In the genomic region with DNA sequence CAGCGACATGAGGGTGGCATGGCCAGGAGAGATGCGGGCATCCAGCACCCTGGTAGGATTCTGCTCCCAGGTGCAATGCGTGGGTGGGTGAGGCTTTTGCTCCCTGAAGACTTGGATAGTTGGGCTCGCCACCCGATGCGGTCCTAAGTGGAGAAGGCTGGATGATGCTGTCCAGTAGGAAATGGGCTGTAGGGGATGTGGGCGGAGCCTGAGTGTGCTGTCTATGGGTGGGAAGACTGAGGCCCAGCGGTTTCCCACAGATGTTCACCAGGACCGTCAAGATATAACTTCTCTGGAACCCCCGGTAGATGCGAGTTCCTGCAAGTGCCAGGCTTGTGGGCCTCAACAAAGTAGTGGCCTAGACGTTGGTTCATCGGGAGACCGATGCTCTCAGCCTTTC, we compare ENCODE assay signal across 7 mouse cellular contexts. TPM values are rescaled to one million over a fixed set of nuclear protein-coding genes. Genes with fewer than 3 reads are reported as not detected.
DNase-seq lines count a peak whose midpoint lies in the region; ATAC-seq and TF ChIP-seq lines count a peak whose summit lies in the region.

No protein-coding gene starts in this region.

- no peaks in the 10 kb centered on the region for H3K9me3 ChIP-seq in forebrain, embryonic 11.5 days (ENCODE audit: control insufficient read depth, low read length)
- H3K9me3 ChIP-seq in limb, embryonic 12.5 days = peaks cover 2% of the 10 kb centered on the region; the same call in 1 of the 2 replicates

- WGBS in forebrain, embryonic 11.5 days = 58% methylated on average over 14 of the region's 14 CpGs
- WGBS in limb, embryonic 12.5 days = 57% methylated on average over 14 of the region's 14 CpGs
- 61% methylated on average over 14 of the region's 14 CpGs for WGBS in small intestine, adult 2 months

- H3K27ac ChIP-seq in left cerebral cortex, adult 2 months = no peak overlapping the region
- H3K27ac ChIP-seq in forebrain, embryonic 11.5 days (ENCODE audit: low read depth, low read length) = no peak overlapping the region
- H3K27ac ChIP-seq in limb, embryonic 12.5 days = no peak overlapping the region
- no peak overlapping the region for H3K27ac ChIP-seq in small intestine, adult 2 months (ENCODE audit: insufficient read depth, low read depth, low read length)

- no peak for ATAC-seq in forebrain, embryonic 11.5 days (replicated peaks; ENCODE audit: low FRiP score)
- no peak for ATAC-seq in limb, embryonic 12.5 days (ENCODE audit: insufficient number of reproducible peaks, insufficient read depth, low FRiP score, low TSS enrichment, low read depth)

- TF ChIP-seq CTCF in left cerebral cortex, adult 2 months (IDR thresholded peaks at IDR 0.05) = no peak
- no peak for TF ChIP-seq CTCF in small intestine, adult 2 months (IDR thresholded peaks at IDR 0.05; ENCODE audit: extremely low read depth, insufficient read length, insufficient replicate concordance, low read depth, low read length)

- H3K36me3 ChIP-seq in forebrain, embryonic 11.5 days (ENCODE audit: control insufficient read depth, insufficient read depth, low read length) = no peaks in the 10 kb centered on the region
- H3K36me3 ChIP-seq in limb, embryonic 12.5 days = no peaks in the 10 kb centered on the region
- no peaks in the 10 kb centered on the region for H3K36me3 ChIP-seq in small intestine, adult 2 months (ENCODE audit: control insufficient read depth, insufficient read depth, low read length)

- peak overlapping the region; percentile 31 for H3K4me3 ChIP-seq in left cerebral cortex, adult 2 months
- no peak overlapping the region for H3K4me3 ChIP-seq in forebrain, embryonic 11.5 days (ENCODE audit: low read depth, low read length)
- peak overlapping the region; percentile 21 for H3K4me3 ChIP-seq in limb, embryonic 12.5 days (replicated peaks)
- peak overlapping the region; percentile 34 for H3K4me3 ChIP-seq in small intestine, adult 2 months (ENCODE audit: low read depth, low read length)

- 0 out of 2 replicates have a peak, but pooled peaks cover 6% of the 10 kb centered on the region for H3K4me1 ChIP-seq in forebrain, embryonic 11.5 days (replicated peaks; ENCODE audit: control insufficient read depth, insufficient read depth, low read length)
- peaks cover 13% of the 10 kb centered on the region for H3K4me1 ChIP-seq in limb, embryonic 12.5 days (replicated peaks)
- peaks cover 3% of the 10 kb centered on the region; the same call in 1 of the 2 replicates for H3K4me1 ChIP-seq in small intestine, adult 2 months (ENCODE audit: control insufficient read depth, insufficient read depth, insufficient read length, low read length)

- no peak for DNase-seq in left cerebral cortex, adult 2 months (ENCODE audit: extremely low spot score in 1 of 2, low spot score in 2 of 2)
- no peak for DNase-seq in left cerebral cortex, postnatal 25 days (ENCODE audit: low spot score in 2 of 2)
- DNase-seq in forebrain, embryonic 11.5 days (ENCODE audit: low spot score) = no peak
- DNase-seq in left cerebral cortex, adult 18-20 months (ENCODE audit: low spot score in 2 of 2) = no peak
- DNase-seq in urinary bladder, postnatal 4 days (ENCODE audit: low spot score in 2 of 2) = no peak

- peak overlapping the region; percentile 41; the same call in 1 of the 2 replicates for H3K4me2 ChIP-seq in forebrain, embryonic 11.5 days (ENCODE audit: low read depth, low read length, severe bottlenecking)
- H3K4me2 ChIP-seq in limb, embryonic 12.5 days = peak overlapping the region; percentile 50

- no peak overlapping the region for H3K9ac ChIP-seq in forebrain, embryonic 11.5 days (ENCODE audit: low read length)
- H3K9ac ChIP-seq in limb, embryonic 12.5 days (replicated peaks) = no peak overlapping the region

- intact Hi-C loops in left cerebral cortex, adult 2 months (cut with DNase I) = no loop called here
- intact Hi-C loops in left cerebral cortex, postnatal 25 days (cut with DNase I) = no loop called here

- TF ChIP-seq POLR2A in small intestine, adult 2 months (IDR thresholded peaks at IDR 0.05; ENCODE audit: low read depth, low read length) = no peak

- peaks cover 2% of the 10 kb centered on the region; the same call in 1 of the 2 replicates for H3K27me3 ChIP-seq in forebrain, embryonic 11.5 days (ENCODE audit: control insufficient read depth, insufficient read depth, low read length)
- H3K27me3 ChIP-seq in limb, embryonic 12.5 days = peaks cover 22% of the 10 kb centered on the region
- no peaks in the 10 kb centered on the region for H3K27me3 ChIP-seq in small intestine, adult 2 months (ENCODE audit: control insufficient read depth, insufficient read depth, low read length)

RNA-seq across cellular contexts. Expression of a gene that starts 4.9 kb away (rescaled TPM):
- 10 to 100 TPM; 19.3 to 22.2 TPM for total RNA-seq in left cerebral cortex, adult 2 months (2021)
- 10 to 100 TPM; 19.1 to 23.6 TPM for total RNA-seq in left cerebral cortex, postnatal 25 days (2021)
- polyA plus RNA-seq in forebrain, embryonic 11.5 days (2014; fragmentation: Nextera tagmentation; extraction: Ambion mirVana) = 0.16 and 0.21 TPM in 2 replicates
- 0.24 TPM in 2 replicates for polyA plus RNA-seq in limb, embryonic 12.5 days (2016; fragmentation: Nextera tagmentation; extraction: Ambion mirVana)
- 0.03 TPM in 1 of 2 replicates, not detected in the other for polyA plus RNA-seq in small intestine, adult 2 months (2012; rRNA removed)
- 10 to 100 TPM; 13.4 to 15.7 TPM for total RNA-seq in left cerebral cortex, adult 18-20 months (2021)

RNA-seq across cellular contexts. Expression of a gene that starts 16.9 kb away (rescaled TPM):
- total RNA-seq in left cerebral cortex, adult 2 months (2021) = 100 to 1,000 TPM in 1 of 2 experiments, 10 to 100 TPM in 1; 99.3 to 109 TPM
- total RNA-seq in left cerebral cortex, postnatal 25 days (2021) = 100 to 1,000 TPM in 1 of 2 experiments, 10 to 100 TPM in 1; 99.0 to 105 TPM
- polyA plus RNA-seq in forebrain, embryonic 11.5 days (2014; fragmentation: Nextera tagmentation; extraction: Ambion mirVana) = 297 and 311 TPM in 2 replicates
- 294 and 305 TPM in 2 replicates for polyA plus RNA-seq in limb, embryonic 12.5 days (2016; fragmentation: Nextera tagmentation; extraction: Ambion mirVana)
- 30.5 and 46.1 TPM in 2 replicates for polyA plus RNA-seq in small intestine, adult 2 months (2012; rRNA removed)
- total RNA-seq in left cerebral cortex, adult 18-20 months (2021) = 10 to 100 TPM; 92.2 to 95.8 TPM

RNA-seq across cellular contexts. Expression of a gene that starts 38.9 kb away (rescaled TPM):
- total RNA-seq in left cerebral cortex, adult 2 months (2021) = under 1 TPM; 0.26 to 0.66 TPM
- total RNA-seq in left cerebral cortex, postnatal 25 days (2021) = 1 to 10 TPM in 1 of 2 experiments, under 1 TPM in 1; 0.76 to 1.1 TPM
- not detected in 2 replicates for polyA plus RNA-seq in forebrain, embryonic 11.5 days (2014; fragmentation: Nextera tagmentation; extraction: Ambion mirVana)
- not detected in 2 replicates for polyA plus RNA-seq in limb, embryonic 12.5 days (2016; fragmentation: Nextera tagmentation; extraction: Ambion mirVana)
- polyA plus RNA-seq in small intestine, adult 2 months (2012; rRNA removed) = 8.1 and 11.5 TPM in 2 replicates
- under 1 TPM; 0.30 to 0.45 TPM for total RNA-seq in left cerebral cortex, adult 18-20 months (2021)
